Mouse (Mus musculus) intestine, embryonic 14.5 days (tissue): ENCODE measurements around the gene Fgf23. TPM values are rescaled to one million over a fixed set of nuclear protein-coding genes. Genes with fewer than 3 reads are reported as not detected.

ENCODE experiments used
- ATAC-seq: fragments of 200-750 bp; cut with Nextera tagmentation; replicated peaks from 2 replicates; pipeline ENCODE4 v1.8.0; 2017; ENCODE audit warnings: low read depth, moderate number of reproducible peaks, moderate TSS enrichment, moderate library complexity; ENCODE audit not compliant: low FRiP score, low TSS enrichment
- DNase-seq: peaks from one replicate; pipeline ENCODE4 v3.0.0-alpha.2; 2018; ENCODE audit warnings: low spot score
- H3K27ac ChIP-seq: fragments of 300-500 bp; sonication (generic); 2 replicates; pipeline ENCODE4 v1.5.1; 2014; ENCODE audit warnings: low read depth, mild to moderate bottlenecking, control low read depth
- H3K27me3 ChIP-seq: fragments of 300-500 bp; sonication (generic); replicated peaks from 2 replicates; pipeline ENCODE4 v1.6.1; 2014; ENCODE audit warnings: low read length, control low read depth; ENCODE audit not compliant: control insufficient read depth, insufficient read depth
- H3K36me3 ChIP-seq: fragments of 300-500 bp; sonication (generic); 2 replicates; pipeline ENCODE4 v1.6.1; 2014; ENCODE audit warnings: low read length, control low read depth; ENCODE audit not compliant: control insufficient read depth, insufficient read depth
- H3K4me1 ChIP-seq: fragments of 300-500 bp; sonication (generic); replicated peaks from 2 replicates; pipeline ENCODE4 v1.6.1; 2014; ENCODE audit warnings: low read length, control low read depth, mixed read lengths; ENCODE audit not compliant: control insufficient read depth, insufficient read depth
- H3K4me2 ChIP-seq: fragments of 300-500 bp; sonication (generic); 2 replicates; pipeline ENCODE4 v1.6.1; 2014; ENCODE audit warnings: low read length
- H3K4me3 ChIP-seq: fragments of 300-500 bp; sonication (generic); 2 replicates; pipeline ENCODE4 v1.5.1; 2014; ENCODE audit warnings: low read depth, low read length, control low read depth, mixed read lengths
- H3K9ac ChIP-seq: fragments of 300-500 bp; sonication (generic); 2 replicates; pipeline ENCODE4 v1.6.1; 2014; ENCODE audit warnings: mild to moderate bottlenecking, low read length
- H3K9me3 ChIP-seq: fragments of 300-500 bp; sonication (generic); 2 replicates; pipeline ENCODE4 v1.6.1; 2016; ENCODE audit warnings: low read length, control low read depth; ENCODE audit not compliant: control insufficient read depth
- WGBS: fragments of 180-500 bp; shearing (Covaris S2); extraction: QIAGEN DNeasy Blood & Tissue Kit; methylation state at CpG from one replicate; pipeline ENCODE4 v1.1.7; 2014; 5-methylcytosine and 5-hydroxymethylcytosine counted together
- polyA plus RNA-seq: library from polyadenylated mRNA; unstranded; fragments of >200 nt; fragmentation: Nextera tagmentation; extraction: Ambion mirVana; gene quantifications from 2 replicates; pipeline ENCODE4 v1.2.1, GENCODE M21; 2014

Fgf23 gene
- polyA plus RNA-seq, 1 experiment from 2014 or later = not detected

- H3K4me3 ChIP-seq = no peak overlapping the region
- no peak for ATAC-seq
- peaks cover 79% of the 10 kb centered on the region for H3K36me3 ChIP-seq
- H3K4me2 ChIP-seq = no peak overlapping the region
- 0 out of 2 replicates have a peak, but pooled peaks cover 3% of the 10 kb centered on the region for H3K4me1 ChIP-seq
- H3K9me3 ChIP-seq = no peaks in the 10 kb centered on the region
- no peaks in the 10 kb centered on the region for H3K27me3 ChIP-seq
- no peak overlapping the region for H3K27ac ChIP-seq
- no peak for DNase-seq
- WGBS = 91% methylated on average over 14 of the region's 14 CpGs
- no peak overlapping the region for H3K9ac ChIP-seq
These were observed 57.0 kb downstream of the Fgf23 start for GRCm38 (mm10) chr6:127129659-127130058.

- Histone ChIP-seq H3K4me2 (no peak overlapping the region), H3K27me3 (no peaks in the 10 kb centered on the region), H3K4me1 (0 out of 2 replicates have a peak, but pooled peaks cover 3% of the 10 kb centered on the region), H3K4me3 (no peak overlapping the region), H3K9me3 (no peaks in the 10 kb centered on the region), H3K9ac (no peak overlapping the region), H3K36me3 (peaks cover 85% of the 10 kb centered on the region), H3K27ac (no peak overlapping the region)
- WGBS = 83% methylated on average over 13 of the region's 13 CpGs
- DNase-seq = no peak
- ATAC-seq = no peak
These were observed 57.7 kb downstream of the Fgf23 start for GRCm38 (mm10) chr6:127130377-127130776.

Other genes with a start within 250 kb of the Fgf23 start
- gene Ndufa9, start 223.8 kb upstream of the Fgf23 start, polyA plus RNA-seq = 212 and 219 TPM in 2 replicates
- gene Akap3, start 219.8 kb upstream of the Fgf23 start, polyA plus RNA-seq = 0.08 TPM in 1 of 2 replicates, not detected in the other
- not detected in 2 replicates for gene Dyrk4, start 151.1 kb upstream of the Fgf23 start, polyA plus RNA-seq
- gene Rad51ap1, start 133.3 kb upstream of the Fgf23 start, polyA plus RNA-seq = 62.8 and 68.1 TPM in 2 replicates
- 15.1 and 15.9 TPM in 2 replicates for gene D6Wsu163e, start 132.9 kb upstream of the Fgf23 start, polyA plus RNA-seq
- 0.04 TPM in 1 of 2 replicates, not detected in the other for gene Fgf6, start 57.3 kb upstream of the Fgf23 start, polyA plus RNA-seq
- 4.4 and 5.3 TPM in 2 replicates for gene Tigar, start 36.7 kb downstream of the Fgf23 start, polyA plus RNA-seq
- 1,100 and 1,123 TPM in 2 replicates for gene Ccnd2, start 79.3 kb downstream of the Fgf23 start, polyA plus RNA-seq